Mouse (Mus musculus): ENCODE results near the gene Tmub2. TPM values are rescaled to one million over a fixed set of nuclear protein-coding genes. Genes with fewer than 3 reads are reported as not detected.

The Tmub2 gene
- polyA plus RNA-seq, 1 experiment from 2014 or later = 36.4 TPM

DNA sequence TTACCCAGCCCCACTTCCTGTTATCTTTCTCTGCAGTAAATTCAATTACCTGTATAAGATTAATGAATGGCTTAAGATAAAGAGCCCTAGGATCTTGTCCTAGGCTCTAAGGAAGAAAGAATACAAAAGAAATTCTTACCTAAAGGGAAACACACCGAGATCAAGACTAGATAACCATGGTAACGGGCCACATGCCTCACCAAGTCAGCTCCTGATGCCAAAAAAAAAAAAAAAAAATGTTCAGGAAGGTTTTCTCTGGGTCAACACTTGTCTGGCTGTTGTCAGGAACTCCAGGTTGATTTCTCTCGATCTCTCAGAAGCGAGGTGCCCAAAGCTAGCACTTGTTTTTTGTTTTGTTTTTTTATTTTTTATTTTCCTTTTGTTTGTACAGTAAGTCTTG, 49.3 kb downstream of the Tmub2 start:
- Histone ChIP-seq H3K9me3 (replicated peaks) (no peaks in the 10 kb centered on the region), H3K36me3 (no peaks in the 10 kb centered on the region), H3K4me1 (replicated peaks) (peaks cover 16% of the 10 kb centered on the region), H3K9ac (no peak overlapping the region), H3K27me3 (no peaks in the 10 kb centered on the region), H3K4me3 (no peak overlapping the region), H3K27ac (no peak overlapping the region), H3K4me2 (no peak overlapping the region)
- WGBS = 62% methylated on average over 4 of the region's 4 CpGs
- no peak for ATAC-seq (replicated peaks; ENCODE audit: insufficient number of reproducible peaks, insufficient read depth, low FRiP score, low read depth)

DNA sequence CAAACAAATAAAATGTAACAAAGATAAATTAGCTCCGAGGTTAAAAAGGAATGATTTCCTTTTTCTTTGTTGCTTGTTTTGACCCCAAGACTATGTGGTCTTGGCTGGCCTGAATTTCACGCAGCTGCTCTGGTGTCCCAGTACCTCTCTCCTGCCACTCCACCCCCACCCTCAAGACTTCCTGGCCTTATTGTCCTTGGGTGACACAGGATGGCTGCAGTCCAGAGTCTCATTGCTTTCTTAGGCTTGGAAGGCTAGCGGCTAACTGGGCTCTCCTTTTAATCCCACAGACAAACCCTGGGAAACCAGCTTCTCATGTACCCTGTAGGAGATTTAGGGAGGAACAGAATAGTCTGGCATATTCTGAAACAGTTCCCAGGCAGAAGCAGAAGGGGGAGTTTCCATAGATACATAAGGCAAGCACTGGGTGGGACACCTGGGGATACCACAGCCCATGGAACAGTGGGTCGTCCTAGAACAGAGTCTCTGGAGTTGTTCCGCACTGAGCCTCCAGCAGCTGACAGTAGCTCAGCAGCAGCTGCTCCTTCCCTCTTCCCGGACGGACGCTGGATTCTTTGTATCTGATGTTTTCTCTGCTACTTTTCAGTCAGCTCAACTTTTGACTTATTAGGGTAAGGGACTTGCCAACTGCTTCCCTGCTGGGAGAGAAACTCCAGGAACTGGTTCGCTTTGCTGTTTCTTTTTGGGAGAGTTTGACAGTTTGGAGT, 50.4 kb downstream of the Tmub2 start:
- Histone ChIP-seq H3K4me1 (replicated peaks) (peaks cover 21% of the 10 kb centered on the region), H3K4me2 (peak overlapping the region; percentile 2; the same call in 1 of the 2 replicates), H3K4me3 (no peak overlapping the region), H3K9ac (no peak overlapping the region), H3K9me3 (replicated peaks) (no peaks in the 10 kb centered on the region), H3K36me3 (no peaks in the 10 kb centered on the region), H3K27me3 (no peaks in the 10 kb centered on the region), H3K27ac (peak overlapping the region; percentile 56)
- ATAC-seq (replicated peaks; ENCODE audit: insufficient number of reproducible peaks, insufficient read depth, low FRiP score, low read depth) = no peak
- WGBS = 34% methylated on average over 9 of the region's 9 CpGs

DNA sequence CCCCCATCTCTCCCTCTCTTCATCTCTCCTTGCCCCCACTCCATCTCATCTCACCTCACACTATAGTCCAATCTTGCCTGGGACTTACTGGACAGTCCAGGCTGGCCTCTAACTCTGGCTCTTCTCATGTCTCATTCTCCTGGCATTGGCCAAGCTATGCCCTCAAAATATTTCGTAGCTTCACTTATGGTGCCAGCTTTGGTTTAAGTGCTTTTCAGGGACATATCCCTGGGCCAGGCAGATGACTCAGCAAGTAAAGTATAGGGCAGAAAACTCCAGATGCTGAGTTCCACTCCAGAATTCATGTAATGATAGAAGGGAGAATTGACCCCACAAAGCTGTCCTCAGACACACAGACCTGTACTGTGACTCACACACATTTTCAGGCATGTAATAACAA, 51.5 kb downstream of the Tmub2 start:
- Histone ChIP-seq H3K4me1 (replicated peaks) (peaks cover 21% of the 10 kb centered on the region), H3K36me3 (no peaks in the 10 kb centered on the region), H3K4me2 (no peak overlapping the region), H3K9ac (no peak overlapping the region), H3K9me3 (replicated peaks) (no peaks in the 10 kb centered on the region), H3K27me3 (no peaks in the 10 kb centered on the region), H3K4me3 (no peak overlapping the region), H3K27ac (no peak overlapping the region)
- WGBS = 69% methylated on average over 1 of the region's 1 CpGs
- no peak for ATAC-seq (replicated peaks; ENCODE audit: insufficient number of reproducible peaks, insufficient read depth, low FRiP score, low read depth)

DNA sequence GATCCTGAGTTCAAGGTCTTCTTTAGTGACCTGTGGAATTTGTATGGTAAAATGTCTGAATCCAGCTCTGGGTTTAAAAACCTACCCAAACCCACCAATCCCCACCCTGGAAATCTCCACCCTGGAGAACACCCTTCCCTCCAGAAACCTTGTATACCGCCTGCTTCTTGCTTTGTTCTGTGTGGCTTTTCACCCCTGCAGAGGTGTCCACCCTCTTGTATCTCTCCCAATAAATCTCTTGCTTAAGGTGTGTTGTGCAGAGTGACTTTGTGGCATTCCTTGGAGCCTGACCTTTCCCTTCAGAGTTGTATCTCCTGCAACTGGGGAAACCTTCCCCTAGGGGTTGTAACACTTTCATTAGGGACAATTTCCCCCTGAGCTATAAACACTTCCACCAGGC, 53.2 kb downstream of the Tmub2 start:
- H3K4me3 ChIP-seq = no peak overlapping the region
- H3K9me3 ChIP-seq (replicated peaks) = no peaks in the 10 kb centered on the region
- WGBS = 71% methylated on average over 1 of the region's 1 CpGs
- no peaks in the 10 kb centered on the region for H3K27me3 ChIP-seq
- no peak overlapping the region for H3K9ac ChIP-seq
- no peak overlapping the region for H3K27ac ChIP-seq
- H3K4me2 ChIP-seq = no peak overlapping the region
- peaks cover 21% of the 10 kb centered on the region for H3K4me1 ChIP-seq (replicated peaks)
- no peaks in the 10 kb centered on the region for H3K36me3 ChIP-seq
- no peak for ATAC-seq (replicated peaks; ENCODE audit: insufficient number of reproducible peaks, insufficient read depth, low FRiP score, low read depth)

DNA sequence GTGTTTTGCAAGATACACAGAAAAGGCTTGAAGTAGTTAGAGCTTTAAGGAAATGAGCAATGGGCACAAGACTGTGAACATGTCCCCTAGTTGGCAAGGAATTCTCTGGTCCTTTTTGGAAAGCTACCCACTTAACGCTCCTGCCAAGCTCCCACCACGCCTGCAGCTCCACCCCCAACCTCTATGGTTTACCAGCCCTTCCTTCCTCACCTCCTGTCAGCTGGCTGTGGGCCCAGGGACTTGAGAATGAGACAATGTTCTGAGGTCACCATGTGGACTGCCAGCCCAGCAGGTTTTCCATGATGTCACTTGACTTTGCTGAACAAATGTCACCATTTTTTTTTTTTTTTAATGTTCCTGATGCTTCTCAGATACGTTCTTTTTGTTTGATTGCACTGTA, 53.8 kb downstream of the Tmub2 start:
- peak overlapping the region; percentile 66 for H3K27ac ChIP-seq
- 12% methylated on average over 3 of the region's 3 CpGs for WGBS

More for the DNA sequence above, 53.8 kb downstream of the Tmub2 start:
- Histone ChIP-seq H3K4me2 (no peak overlapping the region), H3K36me3 (no peaks in the 10 kb centered on the region), H3K9ac (no peak overlapping the region), H3K4me1 (replicated peaks) (peaks cover 21% of the 10 kb centered on the region), H3K9me3 (replicated peaks) (no peaks in the 10 kb centered on the region), H3K27me3 (no peaks in the 10 kb centered on the region), H3K4me3 (no peak overlapping the region)
- ATAC-seq (replicated peaks; ENCODE audit: insufficient number of reproducible peaks, insufficient read depth, low FRiP score, low read depth) = peak; percentile 85

Other genes with a start within 250 kb of the Tmub2 start
- gene Cd300lg, start 243.4 kb upstream of the Tmub2 start, polyA plus RNA-seq (2015; fragmentation: Nextera tagmentation; extraction: Ambion mirVana) = 7.2 and 8.4 TPM in 2 replicates
- 6.0 and 9.3 TPM in 2 replicates for gene Mpp2, start 196.4 kb upstream of the Tmub2 start, polyA plus RNA-seq (2015; fragmentation: Nextera tagmentation; extraction: Ambion mirVana)
- not detected in 2 replicates for gene Ppy, start 183.6 kb upstream of the Tmub2 start, polyA plus RNA-seq (2015; fragmentation: Nextera tagmentation; extraction: Ambion mirVana)
- not detected in 2 replicates for gene Pyy, start 177.1 kb upstream of the Tmub2 start, polyA plus RNA-seq (2015; fragmentation: Nextera tagmentation; extraction: Ambion mirVana)
- 0.24 TPM in 1 of 2 replicates, not detected in the other for gene Nags, start 139.4 kb upstream of the Tmub2 start, polyA plus RNA-seq (2015; fragmentation: Nextera tagmentation; extraction: Ambion mirVana)
- 30.6 and 35.9 TPM in 2 replicates for gene Tmem101, start 128.5 kb upstream of the Tmub2 start, polyA plus RNA-seq (2015; fragmentation: Nextera tagmentation; extraction: Ambion mirVana)
- gene Lsm12, start 99.6 kb upstream of the Tmub2 start, polyA plus RNA-seq (2015; fragmentation: Nextera tagmentation; extraction: Ambion mirVana) = 74.6 and 83.4 TPM in 2 replicates
- gene G6pc3, start 95.3 kb upstream of the Tmub2 start, polyA plus RNA-seq (2015; fragmentation: Nextera tagmentation; extraction: Ambion mirVana) = 20.9 and 23.3 TPM in 2 replicates
- 76.7 and 86.8 TPM in 2 replicates for gene Hdac5, start 54.8 kb upstream of the Tmub2 start, polyA plus RNA-seq (2015; fragmentation: Nextera tagmentation; extraction: Ambion mirVana)
- gene BC030867, start 36.0 kb upstream of the Tmub2 start, polyA plus RNA-seq (2015; fragmentation: Nextera tagmentation; extraction: Ambion mirVana) = 8.3 and 12.7 TPM in 2 replicates
- 0.05 and 0.06 TPM in 2 replicates for gene Asb16, start 16.2 kb upstream of the Tmub2 start, polyA plus RNA-seq (2015; fragmentation: Nextera tagmentation; extraction: Ambion mirVana)
- 6.8 and 8.9 TPM in 2 replicates for gene Atxn7l3, start 11.7 kb downstream of the Tmub2 start, polyA plus RNA-seq (2015; fragmentation: Nextera tagmentation; extraction: Ambion mirVana)
- 51.0 and 60.2 TPM in 2 replicates for gene Ubtf, start 34.8 kb downstream of the Tmub2 start, polyA plus RNA-seq (2015; fragmentation: Nextera tagmentation; extraction: Ambion mirVana)
- 20.2 and 31.9 TPM in 2 replicates for gene Slc4a1, start 81.3 kb downstream of the Tmub2 start, polyA plus RNA-seq (2015; fragmentation: Nextera tagmentation; extraction: Ambion mirVana)
- gene Rundc3a, start 108.5 kb downstream of the Tmub2 start, polyA plus RNA-seq (2015; fragmentation: Nextera tagmentation; extraction: Ambion mirVana) = 0.64 and 2.5 TPM in 2 replicates
- 293 and 321 TPM in 2 replicates for gene Slc25a39, start 123.0 kb downstream of the Tmub2 start, polyA plus RNA-seq (2015; fragmentation: Nextera tagmentation; extraction: Ambion mirVana)
- 198 and 242 TPM in 2 replicates for gene Grn, start 145.4 kb downstream of the Tmub2 start, polyA plus RNA-seq (2015; fragmentation: Nextera tagmentation; extraction: Ambion mirVana)
- 2.7 and 5.7 TPM in 2 replicates for gene Fam171a2, start 162.8 kb downstream of the Tmub2 start, polyA plus RNA-seq (2015; fragmentation: Nextera tagmentation; extraction: Ambion mirVana)
- gene Itga2b, start 185.2 kb downstream of the Tmub2 start, polyA plus RNA-seq (2015; fragmentation: Nextera tagmentation; extraction: Ambion mirVana) = 8.7 TPM in 2 replicates